Mouse (Mus musculus): ENCODE data around the gene Cope. TPM values are rescaled to one million over a fixed set of nuclear protein-coding genes. Genes with fewer than 3 reads are reported as not detected.

The Cope gene
- total RNA-seq, 2 experiments from 2014 or later = 185 to 205 TPM

GRCm38 (mm10) chr8:70302901-70303300, 583 bp downstream of the Cope start:
- DNase-seq (ENCODE audit: low spot score in 2 of 2) = no peak

GRCm38 (mm10) chr8:70309311-70309710, 7.0 kb downstream of the Cope start:
- DNase-seq (ENCODE audit: low spot score in 2 of 2) = no peak

DNA sequence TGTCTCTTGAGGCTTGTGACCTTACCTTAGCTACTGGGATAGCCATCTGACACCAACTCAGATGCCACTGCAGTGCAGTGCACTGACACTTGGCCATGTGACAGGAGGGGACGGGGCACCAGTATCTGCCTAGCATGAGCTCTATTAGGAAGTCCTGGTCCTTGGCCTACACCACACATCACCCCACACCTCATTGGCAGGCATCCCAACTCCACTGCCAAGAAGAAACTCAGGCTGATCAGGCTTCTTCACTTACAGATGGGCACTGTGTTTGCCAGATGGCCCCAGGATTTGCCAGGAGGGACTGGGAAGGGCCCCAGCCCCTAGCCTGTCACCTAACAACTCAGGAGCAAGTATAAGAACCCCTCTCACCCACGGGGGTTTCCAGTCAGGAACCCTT, 11.1 kb downstream of the Cope start:
- DNase-seq (ENCODE audit: low spot score in 2 of 2) = no peak

DNA sequence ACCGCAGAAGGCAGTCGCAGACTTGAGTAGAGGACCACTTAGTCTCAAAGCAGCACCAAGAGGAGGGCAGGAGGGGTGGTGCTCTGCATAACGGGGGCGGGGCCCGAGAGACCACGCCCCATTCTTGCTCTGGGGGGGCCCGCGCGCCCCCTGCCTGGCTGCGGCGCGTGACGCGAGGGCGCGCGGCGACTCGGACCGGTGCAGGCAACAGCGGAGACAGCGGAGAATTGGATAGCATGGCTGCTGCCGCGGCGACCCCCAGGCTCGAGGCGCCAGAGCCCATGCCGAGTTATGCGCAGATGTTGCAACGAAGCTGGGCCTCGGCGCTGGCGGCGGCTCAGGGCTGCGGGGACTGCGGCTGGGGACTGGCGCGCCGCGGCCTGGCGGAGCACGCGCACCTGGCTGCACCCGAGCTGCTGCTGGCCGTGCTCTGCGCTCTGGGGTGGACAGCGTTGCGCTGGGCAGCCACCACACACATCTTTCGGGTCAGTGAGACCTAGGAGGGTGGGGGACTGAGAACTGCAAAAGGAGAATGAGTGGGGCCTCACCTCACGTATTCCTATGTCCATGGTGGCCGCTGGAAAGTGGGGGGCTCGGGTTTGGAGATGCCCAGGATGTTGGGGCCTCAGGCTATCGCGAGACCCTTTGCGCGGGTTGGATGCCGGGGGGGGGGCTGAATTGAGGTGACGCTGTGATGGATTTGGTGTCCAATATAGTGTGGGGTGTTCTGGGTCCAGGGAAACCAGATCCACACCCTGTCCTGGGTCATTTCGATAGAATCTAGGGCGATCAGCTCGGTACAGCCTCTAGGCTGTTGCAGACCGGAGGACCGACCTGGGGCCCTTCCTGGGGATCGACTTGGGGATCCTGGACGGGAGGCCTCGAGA, 13.5 kb downstream of the Cope start, which contains the start of gene Cers1:
Gene Cers1 (plus strand): TSS at position 152 of the 887 bp plus-strand sequence.
- peak; percentile 58 to 65 for DNase-seq (ENCODE audit: low spot score in 2 of 2)

- DNase-seq (ENCODE audit: low spot score in 2 of 2) = no peak
These were observed 14.5 kb downstream of the Cope start for GRCm38 (mm10) chr8:70316511-70317504.

GRCm38 (mm10) chr8:70317872-70318271, 15.6 kb downstream of the Cope start:
- DNase-seq (ENCODE audit: low spot score in 2 of 2) = no peak

- no peak for DNase-seq (ENCODE audit: low spot score in 2 of 2)
These were observed 21.4 kb downstream of the Cope start for GRCm38 (mm10) chr8:70323716-70324115.

DNA sequence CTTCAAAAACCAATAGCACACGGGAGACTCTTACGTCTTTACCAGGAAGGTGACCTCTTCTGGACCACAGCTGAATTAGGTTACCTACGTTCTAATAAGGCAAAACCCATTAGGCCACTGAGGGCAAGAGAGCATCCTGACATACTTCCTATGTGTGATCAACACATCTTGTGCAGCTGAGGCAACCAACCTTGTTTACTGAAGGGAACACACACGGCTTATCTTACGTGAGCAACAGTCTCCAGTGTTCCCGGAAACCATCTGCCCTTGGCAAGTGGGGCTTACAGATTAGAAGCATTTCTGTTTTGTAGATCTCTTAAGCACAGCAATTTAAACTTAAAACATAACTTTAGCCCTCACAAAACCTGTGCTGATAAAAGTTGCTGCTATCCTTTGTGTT, 25.2 kb downstream of the Cope start:
- DNase-seq (ENCODE audit: low spot score in 2 of 2) = no peak

- DNase-seq (ENCODE audit: low spot score in 2 of 2) = no peak
These were observed 27.0 kb downstream of the Cope start, which contains the start of gene Gdf1 for GRCm38 (mm10) chr8:70329124-70329834. Gene Gdf1, plus strand, starts transcription at chr8:70329817.

- peak in 1 of 2 experiments; percentile 32 for DNase-seq (ENCODE audit: low spot score in 2 of 2)
These were observed 27.8 kb downstream of the Cope start for GRCm38 (mm10) chr8:70329835-70330740.

GRCm38 (mm10) chr8:70330741-70331364, 28.5 kb downstream of the Cope start:
- peak in 1 of 2 experiments; percentile 46 for DNase-seq (ENCODE audit: low spot score in 2 of 2)

GRCm38 (mm10) chr8:70331526-70331925, 29.2 kb downstream of the Cope start:
- DNase-seq (ENCODE audit: low spot score in 2 of 2) = no peak

- peak; percentile 57 to 66 for DNase-seq (ENCODE audit: low spot score in 2 of 2)
These were observed 30.0 kb downstream of the Cope start for GRCm38 (mm10) chr8:70332070-70332877.

DNA sequence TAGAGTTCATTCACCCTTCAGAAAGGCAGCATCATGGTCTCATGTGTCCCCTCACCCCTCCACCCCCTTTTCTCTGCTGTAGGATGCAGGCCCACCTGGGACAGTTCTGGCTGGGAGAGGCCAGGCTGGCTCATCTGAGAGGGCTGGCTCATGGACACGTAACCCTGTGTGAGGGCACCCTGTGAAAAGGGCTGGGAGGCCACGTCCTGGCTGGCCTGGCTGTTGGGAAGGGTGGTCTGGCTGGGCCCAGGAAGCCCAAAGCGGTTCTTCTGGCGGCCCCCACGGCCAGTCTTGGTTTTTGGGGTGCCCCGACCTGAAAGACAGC, 30.5 kb downstream of the Cope start:
- DNase-seq (ENCODE audit: low spot score in 2 of 2) = no peak

- no peak for DNase-seq (ENCODE audit: low spot score in 2 of 2)
These were observed 36.6 kb downstream of the Cope start for GRCm38 (mm10) chr8:70338931-70339330.

- DNase-seq (ENCODE audit: low spot score in 2 of 2) = no peak
These were observed 38.3 kb downstream of the Cope start for GRCm38 (mm10) chr8:70340659-70341058.

DNA sequence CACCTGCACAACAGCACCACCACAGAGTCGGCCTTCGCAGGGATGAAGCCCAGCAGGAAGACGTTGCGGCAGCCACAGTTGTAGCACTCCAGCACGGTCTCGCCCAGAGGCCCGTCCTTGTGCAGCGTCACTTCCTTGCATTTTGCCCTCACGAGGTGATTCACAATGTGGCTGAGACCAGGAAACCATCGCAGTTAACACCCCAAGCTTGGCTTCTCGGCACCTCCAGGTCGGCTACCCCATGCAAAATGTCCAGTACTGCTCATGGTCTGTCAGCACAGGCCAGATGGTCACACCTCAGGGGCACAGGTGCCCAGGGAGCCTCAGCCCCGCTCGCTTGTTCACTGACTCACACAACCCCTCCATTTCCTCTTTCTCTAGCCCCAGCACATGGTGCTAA, 39.7 kb downstream of the Cope start:
- no peak for DNase-seq (ENCODE audit: low spot score in 2 of 2)

DNA sequence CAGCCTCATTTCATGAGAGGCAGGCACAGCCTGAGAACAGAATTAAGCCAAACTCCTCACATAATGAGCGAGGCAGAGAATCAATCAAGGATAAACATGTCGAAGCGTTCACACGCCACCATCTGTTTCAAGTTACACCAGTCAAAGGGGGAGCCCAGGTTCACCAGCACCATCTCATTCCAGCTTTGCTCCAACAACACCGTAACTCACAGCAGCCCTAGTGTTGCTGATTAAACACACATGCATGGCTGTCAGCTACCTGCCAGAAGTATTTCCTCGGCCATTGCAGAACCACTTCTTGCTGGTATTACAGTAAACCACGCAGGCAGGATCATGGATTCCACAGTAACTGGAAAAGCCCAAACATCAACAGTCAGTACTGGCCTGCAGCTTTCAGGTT, 40.8 kb downstream of the Cope start:
- no peak for DNase-seq (ENCODE audit: low spot score in 2 of 2)

GRCm38 (mm10) chr8:70343696-70344095, 41.4 kb downstream of the Cope start:
- no peak for DNase-seq (ENCODE audit: low spot score in 2 of 2)

Measured in adrenal gland, adult 18-20 months (tissue).